Mouse (Mus musculus): ENCODE results near the gene Nup35. TPM values are rescaled to one million over a fixed set of nuclear protein-coding genes. Genes with fewer than 3 reads are reported as not detected.

The Nup35 gene
- total RNA-seq, 2 experiments from 2014 or later, result 8.6 to 9.1 TPM

GRCm38 (mm10) chr2:80632336-80633026, 15.4 kb downstream of the Nup35 start:
- no peak for DNase-seq (ENCODE audit: low spot score)

DNA sequence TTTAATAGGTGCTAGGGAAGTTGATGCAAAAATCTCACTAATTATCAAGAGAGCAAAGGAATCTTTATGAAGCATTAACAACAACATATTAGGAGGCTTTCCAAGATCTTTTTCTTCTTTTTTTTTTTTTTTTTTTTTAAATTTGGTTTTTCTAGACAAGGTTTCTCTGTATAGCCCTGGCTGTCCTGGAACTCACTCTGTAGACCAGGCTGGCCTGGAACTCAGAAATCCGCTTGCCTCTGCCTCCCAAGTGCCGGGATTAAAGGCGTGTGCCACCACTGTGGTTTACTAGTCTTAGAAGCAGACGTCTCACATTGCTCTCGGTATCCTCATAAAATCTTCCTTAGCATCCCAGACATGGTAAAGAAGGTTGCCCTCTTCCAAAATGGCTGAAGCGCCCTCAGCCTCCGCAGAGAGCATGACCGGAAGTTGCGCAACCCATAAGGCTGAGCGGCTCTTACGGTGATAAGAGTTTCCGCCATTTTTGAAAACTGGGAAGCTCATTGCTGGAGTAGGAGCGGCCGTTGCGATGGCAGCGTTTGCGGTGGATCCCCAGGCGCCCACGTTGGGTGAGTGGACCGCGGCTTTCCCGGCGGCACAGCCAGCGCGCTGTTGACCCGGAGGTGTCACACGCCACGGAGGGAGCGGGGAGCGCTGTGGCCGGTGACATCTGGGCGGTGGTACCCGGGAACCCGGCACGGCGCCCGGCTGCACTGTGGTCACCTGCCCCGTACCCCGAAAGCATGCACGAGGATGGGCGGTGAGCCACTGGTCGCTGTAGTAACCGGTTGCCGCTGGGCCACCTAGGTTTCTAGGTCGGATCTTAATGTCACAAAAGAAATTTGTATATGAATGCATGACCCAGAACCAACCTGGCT, 21.6 kb downstream of the Nup35 start:
- peak; percentile 94 for DNase-seq (ENCODE audit: low spot score)

- no peak for DNase-seq (ENCODE audit: low spot score)
These were observed 22.4 kb downstream of the Nup35 start for GRCm38 (mm10) chr2:80639398-80639797.

DNA sequence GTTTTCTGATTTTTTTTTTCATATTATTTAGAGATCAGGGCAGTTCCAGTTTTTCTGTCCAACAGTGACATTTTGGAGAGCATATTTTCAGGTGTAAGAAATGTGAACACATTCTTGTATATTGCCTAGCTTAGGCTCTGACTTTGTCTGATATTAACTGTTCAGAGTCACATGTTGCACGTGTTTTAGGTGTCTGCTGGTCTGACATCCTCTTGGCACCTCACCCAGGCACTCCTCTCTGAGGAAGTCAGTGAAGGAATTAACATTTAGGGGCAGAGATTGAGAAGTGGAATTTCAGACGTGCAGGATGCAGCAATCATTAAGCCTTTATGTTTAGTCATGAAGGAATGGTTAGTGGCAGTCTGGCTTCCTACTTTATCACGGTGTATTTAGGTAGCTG, 22.8 kb downstream of the Nup35 start:
- DNase-seq (ENCODE audit: low spot score), result no peak

- DNase-seq (ENCODE audit: low spot score), result no peak
These were observed 44.4 kb downstream of the Nup35 start for GRCm38 (mm10) chr2:80661414-80661813.

DNA sequence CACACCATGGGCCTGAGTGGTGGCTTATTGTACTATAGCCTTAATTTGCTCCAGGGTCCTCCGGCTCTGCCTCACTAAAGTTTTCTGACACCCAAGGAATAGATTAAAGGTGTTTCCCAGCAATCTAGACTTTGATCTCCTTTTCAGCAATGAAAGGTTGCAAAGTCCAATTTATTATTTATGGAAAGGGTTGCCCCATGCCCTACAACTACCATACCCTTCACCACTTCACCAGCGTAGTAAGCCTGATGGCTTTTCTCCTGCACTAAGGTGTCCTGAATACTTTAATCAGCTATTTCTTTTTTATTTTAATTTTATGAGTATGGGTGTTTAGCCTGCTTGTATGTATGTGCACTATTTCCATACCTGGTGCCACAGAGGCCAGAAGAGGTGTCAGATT, 45.6 kb downstream of the Nup35 start:
- no peak for DNase-seq (ENCODE audit: low spot score)

DNA sequence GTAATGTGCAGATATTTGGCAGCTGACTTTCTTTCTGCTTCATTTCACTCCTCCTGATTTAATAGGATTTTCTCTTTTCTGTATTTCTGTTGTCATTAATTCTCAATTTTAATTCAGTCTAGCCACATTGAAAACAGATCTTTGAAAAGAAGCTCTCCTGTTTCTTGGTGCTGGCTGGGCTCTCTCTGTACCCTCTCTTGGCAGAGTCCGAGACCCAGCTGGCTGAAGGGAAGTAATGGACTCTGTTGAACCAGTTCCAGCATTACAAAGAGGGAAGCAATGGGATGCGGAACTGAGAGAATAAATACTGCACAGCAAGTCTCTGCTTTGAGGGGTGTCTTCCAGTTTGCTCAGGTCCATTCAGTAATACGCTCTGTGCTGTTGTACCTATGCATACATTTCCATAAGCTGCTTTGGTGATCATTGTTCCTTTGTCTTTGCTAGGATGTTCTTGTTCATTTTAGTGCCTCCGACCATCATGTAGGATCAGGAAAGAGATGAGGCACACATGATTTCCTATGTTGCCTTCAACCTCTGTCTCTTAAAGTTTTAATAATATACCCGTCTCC, 50.4 kb downstream of the Nup35 start:
- DNase-seq (ENCODE audit: low spot score), result no peak

DNA sequence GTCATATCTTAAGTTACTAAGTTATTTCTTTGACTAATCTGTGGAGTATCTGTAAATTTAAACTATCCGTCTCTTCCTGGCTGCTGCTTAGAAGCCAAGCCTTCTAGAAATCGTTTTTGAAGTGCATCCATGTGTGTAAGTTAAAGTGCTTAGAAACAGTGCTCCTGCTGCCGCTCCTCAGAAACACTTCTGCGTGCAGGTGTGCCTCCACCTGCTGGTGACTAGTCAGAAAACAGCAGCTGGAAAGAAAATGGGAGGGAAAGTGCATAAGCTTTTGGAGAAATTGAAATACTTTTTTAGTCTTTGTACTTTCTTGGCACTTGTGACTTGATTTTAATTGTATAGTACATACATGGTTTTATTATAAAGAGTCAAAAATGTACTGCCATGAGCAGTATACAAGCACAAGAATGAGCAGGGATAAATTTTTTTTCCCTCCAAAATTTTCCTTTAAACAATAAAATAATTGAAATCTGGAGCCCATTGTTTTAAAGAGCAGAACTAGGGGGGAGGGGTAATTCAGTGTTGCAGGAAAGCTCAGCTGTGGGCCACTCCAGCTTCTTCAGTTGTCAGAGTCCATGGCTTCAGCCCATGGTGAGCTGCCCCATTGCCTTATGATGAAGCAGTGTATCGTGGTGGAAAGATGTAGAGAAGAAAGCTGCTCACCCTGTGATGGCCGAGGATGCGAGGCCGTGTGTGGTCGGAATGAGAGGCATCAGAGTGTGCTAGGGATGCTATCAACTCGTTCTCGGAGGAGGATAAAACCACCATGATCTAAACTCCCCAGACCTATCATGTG, 53.0 kb downstream of the Nup35 start:
- DNase-seq (ENCODE audit: low spot score), result no peak

DNA sequence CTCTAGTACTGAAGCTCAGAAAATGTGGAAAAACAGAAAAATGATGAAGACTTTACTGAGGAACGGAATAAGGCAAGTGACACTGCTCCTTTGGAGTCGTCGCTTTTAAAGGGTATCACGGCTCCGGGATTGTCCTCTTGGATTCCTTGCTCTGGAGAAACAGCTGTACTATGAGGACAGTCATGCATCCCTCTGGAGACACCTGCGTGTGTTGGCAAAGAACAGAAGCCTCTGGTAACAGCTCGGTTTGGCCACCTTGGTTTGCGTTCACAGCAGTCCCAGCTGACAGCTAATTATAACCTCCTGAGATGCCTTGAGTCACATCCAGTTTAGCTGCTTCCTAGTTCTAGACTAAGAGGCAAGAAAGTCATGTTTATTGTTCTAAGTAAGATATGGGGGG, 61.8 kb downstream of the Nup35 start:
- no peak for DNase-seq (ENCODE audit: low spot score)

GRCm38 (mm10) chr2:80683727-80684239, 66.7 kb downstream of the Nup35 start:
- no peak for DNase-seq (ENCODE audit: low spot score)

DNA sequence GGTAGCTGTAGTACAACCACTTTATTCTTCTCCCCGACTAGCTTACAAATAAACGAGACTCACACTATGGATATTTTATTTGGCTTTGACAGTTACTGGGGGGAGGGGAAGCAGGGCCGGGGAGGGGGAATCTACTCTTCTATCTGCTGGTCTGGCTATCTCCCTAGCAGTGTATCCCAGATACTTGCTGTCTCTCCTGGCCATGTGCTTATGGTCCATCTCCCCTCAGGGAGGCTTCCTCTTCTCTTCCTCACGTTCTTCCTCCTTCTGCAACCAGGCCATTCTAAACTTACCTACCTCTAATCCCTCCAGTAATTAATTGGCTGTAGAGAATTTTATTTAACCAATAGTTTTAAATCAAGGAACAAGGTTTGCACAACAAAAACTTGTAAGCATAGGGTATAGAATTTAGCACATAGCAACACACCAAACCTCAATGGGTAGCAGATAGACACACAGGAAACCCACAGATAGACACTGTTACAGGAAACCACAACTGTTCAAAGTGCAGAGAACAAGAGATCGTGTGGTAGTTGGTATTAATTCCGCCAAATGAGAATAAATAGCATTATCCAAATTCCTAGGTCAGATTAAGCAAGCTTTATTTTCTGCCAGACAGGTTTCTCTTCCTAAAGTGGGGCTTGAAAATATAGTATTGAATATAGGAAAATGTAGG, 67.5 kb downstream of the Nup35 start:
- DNase-seq (ENCODE audit: low spot score), result no peak

- DNase-seq (ENCODE audit: low spot score), result no peak
These were observed 71.2 kb downstream of the Nup35 start for GRCm38 (mm10) chr2:80688261-80688660.

- no peak for DNase-seq (ENCODE audit: low spot score)
These were observed 90.4 kb downstream of the Nup35 start for GRCm38 (mm10) chr2:80707429-80707828.

Small RNA genes within 50 kb of the gene (microRNA-seq; reads per million reads assigned to microRNA genes)
- not detected for gene Mir684-1

Other genes with a start within 250 kb of the Nup35 start
- 10 to 100 TPM in 1 of 2 experiments, 1 to 10 TPM in 1; 8.9 to 14.5 TPM for gene Frzb, start 169.6 kb upstream of the Nup35 start, total RNA-seq (2021)
- 10 to 100 TPM; 39.8 to 45.3 TPM for gene Nckap1, start 35.9 kb upstream of the Nup35 start, total RNA-seq (2021)
- 10 to 100 TPM; 10.6 to 10.8 TPM for gene Dusp19, start 191 bp upstream of the Nup35 start, total RNA-seq (2021)

All from gastrocnemius, adult 18-20 months (tissue).